Mouse (Mus musculus): ENCODE data around the gene Tubd1. TPM values are rescaled to one million over a fixed set of nuclear protein-coding genes. Genes with fewer than 3 reads are reported as not detected.
A peak's percentile ranks its signal among the peaks of the same experiment; 100 is the strongest.

Gene Tubd1
- total RNA-seq, 2 experiments from 2014 or later: 5.3 to 6.8 TPM

DNA sequence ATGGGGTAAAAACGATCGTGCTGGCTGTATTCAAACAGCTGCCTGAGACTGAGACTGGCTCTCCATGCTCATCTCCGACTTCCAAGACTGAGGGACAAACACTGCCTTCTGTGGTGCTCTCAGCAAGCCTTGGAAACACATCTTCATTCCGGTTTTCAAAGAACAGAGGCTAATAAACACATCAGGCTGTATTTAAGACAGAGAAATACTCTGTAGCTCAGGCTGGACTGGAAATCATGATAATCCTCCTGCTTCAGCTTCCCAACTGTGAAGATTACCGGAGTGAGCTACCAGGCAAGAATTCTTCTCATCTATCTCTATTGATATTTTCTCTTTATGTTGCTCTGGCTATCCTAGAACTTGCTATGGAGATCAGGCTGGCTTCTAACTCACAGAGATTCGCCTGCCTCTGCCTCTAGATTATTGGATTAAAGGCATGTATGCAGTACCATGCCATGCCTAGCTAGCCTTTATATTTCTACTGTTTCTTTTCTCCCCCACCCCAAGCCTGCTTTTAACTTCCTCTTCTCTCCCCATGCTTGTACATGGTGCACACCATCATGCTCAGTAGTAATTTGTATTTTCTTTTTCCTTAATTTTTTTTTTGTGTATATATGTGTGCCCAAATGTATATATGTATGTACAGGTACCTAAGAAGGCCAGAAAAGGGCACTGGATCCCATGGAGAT is 49.5 kb downstream of the Tubd1 start:
- intact Hi-C loops (cut with DNase I): no loop called here
- no peak for DNase-seq (ENCODE audit: low spot score in 2 of 2)

DNA sequence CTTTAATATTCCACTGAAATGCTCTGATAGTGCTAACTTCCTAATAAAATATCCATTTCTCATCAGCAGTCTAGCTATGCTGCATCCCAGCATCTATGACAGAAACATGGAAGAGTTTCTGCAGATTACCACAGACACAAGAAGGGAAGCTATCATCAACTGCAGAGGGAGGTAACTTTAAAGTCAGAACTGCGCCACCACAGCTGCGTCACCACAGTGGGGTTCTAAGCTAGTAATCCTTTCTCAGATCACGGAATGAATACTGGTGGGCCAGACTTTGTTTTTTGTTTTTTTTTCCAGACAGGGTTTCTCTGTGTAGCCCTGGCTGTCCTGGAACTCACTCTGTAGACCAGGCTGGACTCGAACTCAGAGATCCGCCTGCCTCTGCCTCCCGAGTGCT is 50.6 kb downstream of the Tubd1 start:
- intact Hi-C loops (cut with DNase I): no loop called here
- no peak for DNase-seq (ENCODE audit: low spot score in 2 of 2)

DNA sequence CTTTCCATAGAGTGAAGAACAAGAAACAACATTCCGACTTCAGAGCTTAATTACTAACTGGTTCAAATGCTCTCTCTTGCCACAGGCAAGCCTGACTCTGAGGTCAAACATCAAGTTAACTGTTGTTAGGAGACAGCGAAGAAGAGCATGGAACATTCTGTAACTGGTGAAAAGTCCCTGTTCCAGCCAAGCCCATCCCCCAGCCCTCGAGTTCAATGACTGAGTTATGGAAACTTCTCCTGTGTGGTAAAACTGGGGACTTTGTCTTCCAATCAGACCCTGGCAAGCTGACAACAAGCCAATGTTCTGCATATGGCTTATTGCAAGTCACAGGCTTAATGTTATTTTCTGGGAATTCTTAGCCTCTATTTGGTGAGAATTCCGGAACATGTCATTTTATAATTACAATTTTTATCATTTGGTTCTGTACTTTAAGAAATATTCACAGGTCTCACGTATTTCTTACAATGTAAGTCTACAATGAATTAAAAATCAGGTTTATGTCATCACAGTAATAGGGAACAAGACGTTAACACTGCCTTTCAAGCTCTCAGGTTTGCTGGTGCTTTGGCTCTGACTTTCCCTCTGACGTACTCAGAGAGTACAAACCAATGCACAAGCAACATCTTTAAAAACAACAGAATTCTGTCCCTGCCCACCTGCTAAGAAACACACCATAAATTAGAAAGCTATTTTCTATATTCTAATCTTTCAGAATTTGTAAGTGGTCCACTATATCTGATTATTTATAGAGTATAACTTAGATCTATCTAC is 51.6 kb downstream of the Tubd1 start:
- DNase-seq (ENCODE audit: low spot score in 2 of 2): no peak
- intact Hi-C loops (cut with DNase I): no loop called here

DNA sequence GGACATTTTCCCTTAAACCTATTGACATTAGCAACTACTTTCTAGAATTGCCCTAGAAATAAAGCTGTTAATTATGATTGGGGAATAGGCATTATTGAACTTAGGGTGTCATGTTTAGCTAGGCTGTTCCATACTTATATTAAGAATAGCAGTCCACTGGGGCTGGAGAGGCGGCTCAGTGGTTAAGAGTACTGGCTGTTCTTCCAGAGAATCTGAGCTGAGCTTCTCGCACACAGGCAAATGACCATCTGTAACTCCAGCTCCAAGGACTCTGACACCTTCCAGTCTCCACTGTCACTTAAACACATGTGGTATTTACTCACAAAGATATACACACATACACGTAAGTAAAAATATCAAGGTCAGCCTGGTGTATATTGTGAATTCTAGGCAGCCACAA is 52.2 kb downstream of the Tubd1 start:
- no peak for DNase-seq (ENCODE audit: low spot score in 2 of 2)
- intact Hi-C loops (cut with DNase I): no loop called here

DNA sequence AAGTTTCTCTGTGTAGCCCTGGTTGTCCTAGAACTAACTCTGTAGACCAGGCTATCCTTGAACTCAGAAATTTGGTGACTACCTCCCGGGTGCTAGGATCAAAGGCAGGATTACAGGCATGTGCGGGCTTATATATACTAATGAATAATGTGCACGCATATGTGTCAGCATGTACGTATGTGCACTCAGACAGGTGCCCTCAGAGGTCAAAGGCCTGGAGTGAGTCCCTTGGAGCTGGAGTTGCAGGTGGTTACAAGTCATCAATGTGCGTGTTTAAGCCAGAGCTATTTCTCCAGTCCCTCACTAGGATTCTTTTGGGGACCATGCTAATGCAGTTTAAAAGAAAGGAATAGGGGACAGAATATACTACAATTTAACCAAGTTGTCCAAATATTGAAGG is 53.4 kb downstream of the Tubd1 start:
- no peak for DNase-seq (ENCODE audit: low spot score in 2 of 2)
- intact Hi-C loops (cut with DNase I): no loop called here

DNA sequence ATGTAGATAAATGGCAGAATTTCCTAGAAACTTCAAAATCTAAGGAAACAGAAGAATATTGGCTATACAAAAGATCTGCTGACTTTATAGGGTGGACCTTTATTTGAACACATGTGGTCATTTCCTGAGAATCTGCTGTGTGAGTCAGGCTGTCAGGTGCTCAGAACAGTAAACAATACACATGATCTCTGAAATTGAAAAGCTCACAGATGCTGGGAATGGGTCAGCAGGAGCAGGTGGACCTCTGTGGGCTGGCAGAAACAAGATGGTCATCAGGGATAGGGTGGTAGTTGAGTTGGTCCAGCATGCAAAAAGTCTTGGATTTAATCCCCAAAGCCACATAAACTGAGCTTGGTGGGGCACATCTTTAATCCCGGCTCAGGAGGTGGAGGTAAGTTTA is 53.8 kb downstream of the Tubd1 start:
- intact Hi-C loops (cut with DNase I): no loop called here
- no peak for DNase-seq (ENCODE audit: low spot score in 2 of 2)

DNA sequence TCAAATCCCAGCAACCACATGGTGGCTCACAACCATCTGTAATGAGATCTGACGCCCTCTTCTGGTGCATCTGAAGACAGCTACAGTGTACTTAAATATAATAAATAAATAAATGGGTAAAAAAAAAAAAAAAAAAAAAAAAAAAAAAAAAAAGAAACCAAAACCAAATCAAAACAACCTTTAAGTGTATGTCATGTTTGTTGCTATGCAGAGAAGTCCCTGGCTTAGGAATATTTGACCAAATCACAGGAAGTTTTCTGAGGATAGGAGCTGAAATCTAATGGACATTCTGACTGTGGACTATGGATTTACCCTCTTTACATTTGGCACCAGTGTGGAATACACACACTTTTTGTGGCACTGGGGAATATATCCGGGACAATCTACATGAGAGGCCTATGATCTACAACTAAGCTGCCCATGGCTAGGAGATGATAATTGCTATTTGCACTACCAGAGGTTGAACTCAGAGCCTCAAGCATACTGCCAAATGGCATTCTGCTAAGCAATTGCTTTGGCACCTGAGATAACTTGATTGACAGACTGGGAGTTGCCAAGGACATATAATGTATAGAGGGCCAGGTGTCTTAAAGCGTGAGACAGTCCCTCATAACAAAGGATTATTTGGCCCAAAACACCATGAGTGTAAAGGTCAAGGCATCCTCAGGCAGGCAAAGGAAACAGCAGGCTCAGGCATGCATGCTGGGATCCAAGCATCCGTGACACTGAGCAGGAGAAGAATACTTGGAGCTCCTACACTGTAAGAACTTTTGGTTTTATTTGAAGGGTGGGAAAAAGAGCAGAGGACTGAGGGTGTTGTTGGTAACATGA is 54.8 kb downstream of the Tubd1 start:
- intact Hi-C loops (cut with DNase I): no loop called here

DNA sequence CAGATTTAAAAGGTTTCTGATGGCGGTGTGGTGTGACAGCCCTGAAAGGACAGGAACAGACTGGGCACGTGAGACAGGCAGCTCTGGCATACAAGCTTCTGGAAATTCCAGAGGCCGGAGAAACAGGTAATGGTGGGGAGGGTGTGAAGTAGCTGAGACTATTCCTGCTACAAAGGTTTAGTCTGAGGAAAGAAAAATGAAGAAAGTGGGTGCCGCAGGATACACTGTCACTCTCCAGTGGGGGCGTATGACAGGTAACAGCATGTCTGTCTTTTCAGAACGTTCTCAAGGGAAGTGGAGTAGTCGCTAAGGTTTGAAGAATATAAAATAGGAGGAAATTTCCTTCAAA is 55.4 kb downstream of the Tubd1 start:
- intact Hi-C loops (cut with DNase I): no loop called here
- DNase-seq (ENCODE audit: low spot score in 2 of 2): no peak

More for the DNA sequence above, 54.8 kb downstream of the Tubd1 start:
- DNase-seq (ENCODE audit: low spot score in 2 of 2): no peak

DNA sequence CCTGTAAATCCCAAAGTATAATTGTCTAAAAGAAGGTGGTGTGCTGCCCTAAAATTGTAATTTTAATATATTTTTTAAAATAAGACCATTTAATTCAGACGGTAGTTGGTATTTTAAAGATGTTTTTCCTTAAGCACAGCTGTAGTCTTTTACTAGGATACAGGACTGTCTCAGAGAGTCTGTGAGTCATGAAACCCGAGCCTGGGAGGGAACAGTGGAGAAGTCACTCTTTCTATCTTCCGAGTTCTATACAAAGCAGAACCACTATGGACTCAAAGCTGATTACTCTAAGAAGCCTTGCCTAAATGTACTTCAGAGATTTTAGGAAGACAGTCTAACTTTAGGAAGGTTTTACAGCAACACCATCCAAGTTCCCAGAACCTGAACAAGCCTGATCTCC is 57.3 kb downstream of the Tubd1 start:
- intact Hi-C loops (cut with DNase I): no loop called here

DNA sequence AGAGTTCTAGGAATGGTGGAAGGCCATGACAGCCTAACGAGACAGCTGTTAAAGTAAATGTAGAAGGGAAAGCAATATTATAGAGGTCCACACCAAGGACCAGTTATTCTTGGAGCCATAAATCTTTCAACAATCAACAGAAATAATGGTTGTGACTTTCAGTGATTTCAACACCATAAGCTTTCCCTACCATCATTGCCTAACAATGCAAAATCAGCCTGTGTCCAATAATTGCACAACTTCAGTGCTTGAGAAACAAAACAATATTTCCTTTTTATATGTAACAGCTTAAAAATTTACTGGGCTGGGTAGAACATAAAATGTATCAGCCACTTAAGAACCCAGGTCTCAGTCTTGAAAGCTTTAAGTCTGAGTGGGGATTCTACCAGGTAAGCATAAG is 58.9 kb downstream of the Tubd1 start:
- DNase-seq (ENCODE audit: low spot score in 2 of 2): no peak
- intact Hi-C loops (cut with DNase I): no loop called here

More for the DNA sequence above, 57.3 kb downstream of the Tubd1 start:
- no peak for DNase-seq (ENCODE audit: low spot score in 2 of 2)

DNA sequence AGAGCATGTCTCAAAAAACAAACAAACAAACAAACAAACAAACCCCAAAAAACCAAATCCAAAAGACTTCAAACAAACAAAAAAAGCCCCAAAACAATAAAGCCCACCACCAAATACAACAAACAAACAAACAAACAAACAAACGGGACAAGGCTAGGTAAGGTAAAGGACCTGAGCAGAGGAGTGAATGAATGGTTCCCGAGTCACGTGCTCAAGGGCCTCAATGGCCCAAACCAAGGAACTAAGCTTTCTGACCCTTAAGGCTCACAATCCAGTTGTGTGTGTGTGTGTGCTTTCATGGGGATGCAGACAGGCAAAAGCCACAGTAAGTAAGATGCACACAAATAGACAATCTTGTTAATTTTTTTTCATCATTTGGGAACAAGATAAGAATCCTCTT is 59.5 kb downstream of the Tubd1 start:
- intact Hi-C loops (cut with DNase I): no loop called here

DNA sequence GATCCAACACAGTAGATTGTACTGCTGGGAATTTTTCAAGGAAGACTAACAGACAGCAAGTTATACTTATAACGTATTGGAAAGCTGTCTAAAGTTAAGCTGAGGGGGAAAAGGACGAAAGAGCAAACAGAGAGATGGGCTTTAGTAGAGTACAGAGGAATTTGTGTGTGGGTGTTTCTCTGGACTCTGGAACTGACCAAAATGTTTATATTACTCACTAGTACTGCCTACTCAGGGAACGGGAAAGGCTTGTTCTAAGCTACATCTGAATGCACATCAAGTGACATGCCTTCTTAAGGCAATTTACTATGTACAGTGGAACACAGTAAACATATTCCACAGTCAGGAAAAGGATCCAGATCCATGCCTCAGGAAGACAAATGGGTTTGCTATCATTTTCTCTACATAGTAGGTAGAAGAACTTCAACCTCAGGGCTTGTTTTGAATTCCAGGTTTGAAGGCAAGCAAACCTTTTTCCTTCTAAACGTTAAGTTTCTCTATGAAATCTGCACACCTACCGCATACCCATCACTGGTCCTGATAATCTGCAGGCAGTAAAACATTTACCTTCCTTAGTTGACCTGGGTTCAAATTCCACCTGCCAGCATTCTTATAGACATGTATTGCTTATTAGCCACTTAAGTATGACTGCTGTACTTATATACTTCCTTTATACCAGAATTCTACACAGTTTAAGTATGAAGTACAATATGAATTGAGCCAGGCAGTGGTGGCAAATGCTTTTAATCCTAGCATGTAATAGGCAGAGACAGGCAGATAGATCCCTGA is 60.1 kb downstream of the Tubd1 start:
- DNase-seq (ENCODE audit: low spot score in 2 of 2): no peak
- intact Hi-C loops (cut with DNase I): no loop called here

More for the DNA sequence above, 59.5 kb downstream of the Tubd1 start:
- no peak for DNase-seq (ENCODE audit: low spot score in 2 of 2)

DNA sequence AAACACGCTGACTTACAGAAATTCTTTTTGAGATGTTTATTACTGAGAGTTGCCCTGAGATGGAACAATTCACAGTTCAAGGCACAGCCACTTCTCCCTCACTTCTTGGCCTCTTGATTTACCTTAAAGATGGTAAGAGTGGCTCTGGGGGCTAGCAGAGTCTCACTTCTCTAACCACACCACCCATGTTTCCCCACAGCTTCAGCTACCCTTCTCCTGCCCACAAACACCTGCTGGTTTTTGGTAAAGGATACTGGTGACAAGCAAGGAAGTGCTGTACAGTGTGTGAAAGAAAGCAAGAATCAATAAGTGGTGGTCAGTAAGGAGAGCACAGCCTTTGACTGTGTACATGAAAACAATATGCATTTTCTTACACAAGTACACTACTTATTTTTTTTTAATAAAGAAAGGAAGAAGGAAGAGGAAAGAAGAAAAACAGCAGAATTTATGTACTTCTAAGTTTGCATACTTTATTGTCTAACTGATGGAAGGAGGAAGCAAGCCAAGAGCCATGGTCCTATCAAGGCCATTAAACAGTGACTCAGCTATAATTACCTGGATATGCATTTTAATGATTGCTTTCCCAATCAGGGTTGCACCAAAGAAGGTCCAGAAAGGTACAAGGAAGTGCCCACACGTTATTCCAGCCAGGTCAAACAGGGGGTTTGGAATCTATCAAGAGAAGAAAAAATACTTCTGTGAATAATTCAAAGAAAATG is 62.0 kb downstream of the Tubd1 start:
- intact Hi-C loops (cut with DNase I): no loop called here

DNA sequence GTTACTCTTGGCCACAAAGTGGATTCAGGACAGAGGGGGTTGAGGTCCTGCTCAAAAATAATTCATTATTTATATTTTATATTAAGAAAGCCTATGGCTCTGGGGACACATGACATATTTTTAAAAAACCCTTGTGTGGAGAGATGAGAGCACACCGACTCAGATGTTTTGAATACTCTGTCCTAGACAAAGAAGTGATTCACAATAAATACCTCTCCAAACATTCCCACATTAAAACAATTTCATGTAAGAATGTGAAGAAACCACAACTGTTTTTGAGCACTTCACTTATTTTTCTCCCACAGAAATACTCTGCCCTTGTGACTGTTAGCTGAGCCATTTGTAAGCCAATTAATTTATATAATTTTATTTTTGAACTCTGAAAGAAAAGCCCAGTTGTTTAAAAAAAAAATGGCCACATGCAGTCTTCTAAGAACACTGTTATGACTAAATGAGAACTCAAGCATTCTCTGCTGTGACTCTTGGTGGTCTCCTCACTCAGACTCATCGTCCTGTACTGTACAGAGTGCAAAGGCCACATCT is 63.1 kb downstream of the Tubd1 start:
- no peak for DNase-seq (ENCODE audit: low spot score in 2 of 2)
- intact Hi-C loops (cut with DNase I): no loop called here

More for the DNA sequence above, 62.0 kb downstream of the Tubd1 start:
- DNase-seq (ENCODE audit: low spot score in 2 of 2): no peak

DNA sequence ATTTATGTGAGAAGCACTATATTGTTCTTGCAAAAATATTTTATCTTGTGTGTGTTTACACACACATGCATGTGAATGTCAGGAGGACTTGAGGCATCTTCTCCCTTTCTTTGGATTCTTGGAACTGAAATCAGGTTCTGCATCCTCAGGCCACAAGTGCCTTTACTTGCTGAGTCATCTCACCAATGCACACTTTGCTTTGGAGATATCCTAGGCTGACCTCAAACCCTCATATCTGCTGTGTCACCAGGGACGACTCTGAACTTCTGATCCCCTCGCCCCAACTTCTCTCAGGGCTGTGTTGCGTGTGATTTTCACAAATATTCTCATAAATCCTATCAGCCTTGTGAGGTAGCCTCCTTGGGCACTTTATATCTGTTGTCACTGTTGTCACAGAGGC is 65.4 kb downstream of the Tubd1 start:
- DNase-seq (ENCODE audit: low spot score in 2 of 2): no peak
- intact Hi-C loops (cut with DNase I): no loop called here

DNA sequence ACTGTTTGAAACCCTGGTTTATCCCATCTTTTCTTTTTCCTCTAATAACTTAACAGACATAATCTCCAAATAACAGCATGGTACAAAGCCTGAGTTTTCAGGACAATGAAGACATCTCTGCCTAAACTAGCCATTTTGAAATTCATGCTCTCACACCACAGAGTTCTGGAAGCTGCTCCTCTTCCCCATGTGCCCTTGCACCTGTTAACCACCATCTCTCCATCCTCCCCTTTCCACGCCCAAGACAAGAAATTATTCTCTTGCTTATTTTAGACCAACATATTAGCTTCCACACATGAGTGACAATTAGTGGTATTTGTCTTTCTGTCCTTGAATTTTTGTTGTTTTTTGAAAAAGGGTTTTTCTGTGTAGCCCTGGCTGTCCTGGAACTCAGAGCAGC is 67.2 kb downstream of the Tubd1 start:
- intact Hi-C loops (cut with DNase I): no loop called here
- DNase-seq (ENCODE audit: low spot score in 2 of 2): no peak

DNA sequence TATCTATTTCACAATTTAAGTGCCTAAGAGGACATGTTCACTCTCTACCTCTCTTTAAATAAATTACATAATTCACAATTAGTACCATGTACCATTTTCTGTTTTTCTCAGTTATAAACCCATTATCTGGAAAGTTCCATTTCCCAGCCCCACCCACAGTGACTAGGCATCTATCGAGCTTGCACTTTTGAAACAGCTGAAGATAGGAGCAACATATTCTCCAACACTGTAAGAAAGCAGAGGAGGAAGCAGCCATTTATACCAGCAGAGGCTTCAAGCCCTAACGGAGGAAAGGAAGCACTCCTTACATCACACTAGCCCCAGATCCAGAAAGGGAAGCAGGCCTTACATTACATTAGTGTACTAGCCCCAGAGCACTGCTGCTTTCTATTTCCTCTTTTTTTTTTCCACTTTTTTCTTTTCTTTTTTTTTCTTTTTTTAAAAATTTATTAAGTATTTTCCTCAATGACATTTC is 69.3 kb downstream of the Tubd1 start:
- peak; percentile 18 to 64 for DNase-seq (ENCODE audit: low spot score in 2 of 2)
- intact Hi-C loops (cut with DNase I): no loop called here

DNA sequence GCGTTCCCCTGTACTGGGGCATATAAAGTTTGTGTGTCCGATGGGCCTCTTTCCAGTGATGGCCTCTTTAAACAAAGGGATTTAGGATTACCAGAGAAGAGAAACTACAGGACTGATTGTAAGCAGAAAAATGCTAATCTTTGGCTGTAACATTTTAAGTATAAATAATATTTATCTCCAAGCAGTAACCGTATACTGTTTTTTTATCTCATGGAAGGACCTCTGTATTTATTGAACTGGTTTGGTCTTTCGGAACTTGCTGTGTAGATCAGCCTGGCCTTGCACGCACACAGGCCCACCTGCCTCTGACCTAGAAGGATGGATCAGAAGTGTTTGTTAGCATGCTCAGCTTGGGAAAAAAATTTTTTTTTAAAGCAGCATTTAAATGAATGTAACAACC is 69.8 kb downstream of the Tubd1 start:
- no peak for DNase-seq (ENCODE audit: low spot score in 2 of 2)
- intact Hi-C loops (cut with DNase I): no loop called here
